Mouse (Mus musculus): Measurements from ENCODE around the gene Cxcr4.

The Cxcr4 gene

GRCm38 (mm10) chr1:128592211-128592741, at the start of gene Cxcr4:
Gene Cxcr4 (minus strand): TSS chr1:128592293.
- DNase-seq = no peak

DNA sequence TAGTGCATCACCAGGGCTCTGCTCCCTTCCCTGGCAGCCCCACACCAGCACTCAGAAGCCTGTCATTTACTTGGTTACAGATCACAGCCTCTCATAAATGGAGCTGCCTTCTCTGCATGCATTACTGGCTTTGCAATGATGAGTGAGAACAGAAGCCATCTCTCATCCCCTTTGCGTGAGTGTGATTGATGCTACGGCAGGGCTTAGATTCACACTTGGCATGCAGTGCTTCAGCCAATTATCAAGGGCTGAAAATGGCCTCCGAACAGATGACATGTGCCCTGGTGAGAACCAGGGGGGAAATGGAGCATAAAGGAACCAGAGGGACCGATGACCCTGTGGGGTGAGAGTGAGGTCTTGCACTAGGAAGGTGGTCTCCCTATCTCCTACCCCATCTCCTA, 47.6 kb upstream of the Cxcr4 start:
- no peak for DNase-seq

GRCm38 (mm10) chr1:128637230-128637740, 45.2 kb upstream of the Cxcr4 start:
- no peak for DNase-seq

GRCm38 (mm10) chr1:128636258-128637229, 44.5 kb upstream of the Cxcr4 start:
- DNase-seq = no peak

GRCm38 (mm10) chr1:128633711-128634379, 41.8 kb upstream of the Cxcr4 start:
- DNase-seq = no peak

DNA sequence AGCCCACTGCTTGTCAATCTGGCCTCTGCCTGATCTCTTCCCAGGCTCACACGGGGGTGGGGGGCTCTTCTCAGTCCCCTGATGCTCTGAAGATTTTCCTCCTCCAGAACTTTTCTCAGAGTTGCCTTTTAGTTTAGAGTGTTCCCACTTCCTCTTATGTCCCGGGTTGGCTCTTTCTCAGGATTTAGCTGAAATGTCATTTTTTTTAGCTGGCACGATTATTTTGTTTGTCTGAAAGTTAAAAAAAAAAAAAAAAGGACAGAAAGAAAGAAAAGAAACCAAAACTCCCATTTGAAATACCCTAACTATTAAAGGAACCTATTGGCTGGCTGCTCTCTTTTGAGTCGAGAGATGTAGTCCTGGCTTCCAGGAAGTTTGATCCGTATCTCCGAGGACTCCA, 40.4 kb upstream of the Cxcr4 start:
- DNase-seq = no peak

DNA sequence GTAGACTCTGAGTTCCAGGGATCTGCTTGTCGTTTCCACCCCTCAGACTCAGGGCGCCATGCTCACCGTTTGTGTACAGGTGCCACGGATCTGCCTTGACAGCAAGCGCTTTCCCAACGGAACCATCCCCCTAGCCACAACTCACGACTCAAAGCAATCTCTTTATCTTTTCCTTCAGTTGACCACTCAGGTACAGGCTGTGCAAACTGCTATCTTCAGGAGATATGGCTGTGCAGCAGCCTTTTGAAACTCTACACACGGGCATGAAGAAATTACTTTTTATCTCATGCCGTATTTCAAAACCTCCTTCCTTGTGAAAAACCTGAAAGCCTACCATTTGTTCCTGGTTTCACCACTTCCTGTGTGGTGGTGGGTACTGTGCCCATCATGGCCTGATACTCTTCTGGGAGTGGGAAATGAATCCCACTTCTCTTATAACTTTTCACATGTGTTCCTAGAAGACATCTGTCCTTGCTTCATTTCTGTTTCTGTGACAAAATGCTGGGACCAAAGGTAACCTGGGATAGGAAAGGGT, 34.1 kb upstream of the Cxcr4 start:
- no peak for DNase-seq

GRCm38 (mm10) chr1:128623594-128623887, 31.4 kb upstream of the Cxcr4 start:
- DNase-seq = no peak

DNA sequence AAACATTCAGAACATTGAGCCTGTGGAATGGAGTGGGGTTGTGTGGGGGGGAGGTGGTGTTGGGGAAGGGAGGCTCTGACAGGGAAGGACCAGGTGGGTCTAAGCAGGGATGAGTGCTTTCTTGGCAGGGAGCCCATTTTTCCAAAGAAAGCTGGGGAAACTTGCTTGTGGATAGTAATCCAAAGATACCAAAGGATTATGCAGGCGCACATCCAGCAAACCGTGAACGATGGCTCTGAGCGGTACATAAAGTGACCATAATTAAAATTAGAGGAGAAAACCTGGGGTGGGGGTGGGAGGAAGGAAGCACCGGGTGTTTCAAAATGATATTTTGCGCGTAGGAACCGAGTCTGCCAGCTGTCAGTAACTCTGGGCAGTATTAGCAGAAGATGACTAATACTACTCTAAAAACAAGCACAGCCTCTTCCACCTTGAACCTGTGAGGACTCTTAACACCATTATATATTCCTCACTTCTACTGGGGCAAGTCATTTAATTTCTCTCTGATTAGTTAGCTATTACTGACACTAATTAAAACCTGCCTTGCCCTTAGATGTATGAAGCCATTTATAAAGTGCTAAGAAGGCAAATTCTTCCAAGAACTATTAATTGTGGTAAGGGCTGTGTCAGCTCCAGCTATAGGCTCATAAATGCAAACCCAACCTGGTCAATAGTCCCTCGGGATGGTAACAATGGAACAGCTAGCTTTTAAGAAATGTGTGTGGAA, 30.9 kb upstream of the Cxcr4 start:
- no peak for DNase-seq

GRCm38 (mm10) chr1:128617654-128618310, 25.7 kb upstream of the Cxcr4 start:
- DNase-seq = no peak

- no peak for DNase-seq
Observed at GRCm38 (mm10) chr1:128616586-128616985, 24.5 kb upstream of the Cxcr4 start.

- no peak for DNase-seq
Observed at GRCm38 (mm10) chr1:128615459-128615806, 23.3 kb upstream of the Cxcr4 start.

DNA sequence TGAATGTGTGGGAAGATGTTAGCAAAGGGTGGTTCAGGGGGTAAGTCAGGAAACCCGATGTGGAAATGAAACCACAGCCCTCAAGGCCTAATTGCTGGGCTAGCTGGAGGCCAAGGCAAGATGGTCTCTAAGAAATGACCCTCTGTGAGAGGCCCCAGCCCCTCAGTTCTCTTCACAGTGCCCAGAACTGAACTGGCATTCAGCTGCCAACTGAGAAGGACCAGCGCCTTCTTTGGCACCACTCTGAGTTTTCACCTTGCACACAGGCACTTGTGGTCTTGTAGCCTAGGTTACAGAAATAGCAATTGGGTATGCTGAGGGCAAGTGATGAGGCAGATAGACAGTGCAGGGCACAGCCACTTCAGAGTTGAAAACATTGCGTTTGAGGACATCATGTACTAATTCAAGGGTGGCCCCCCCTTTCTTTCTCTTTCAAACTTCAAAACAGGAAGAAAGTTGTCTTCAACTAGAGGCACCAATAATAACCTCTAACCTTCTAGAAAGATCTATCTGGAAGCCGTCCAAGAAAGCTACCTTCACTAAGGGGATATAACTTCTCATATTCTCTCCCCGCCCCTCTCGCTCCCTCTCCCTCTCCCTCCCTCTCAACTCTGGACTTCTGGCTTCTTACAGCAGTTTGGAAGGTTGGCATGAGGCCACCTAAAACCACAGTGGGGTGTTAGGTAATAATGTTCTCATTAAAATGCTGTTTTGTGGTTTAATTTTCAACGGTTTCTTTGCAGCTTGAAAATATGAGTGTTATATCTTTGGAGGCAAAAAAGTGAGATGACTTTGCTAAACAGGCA, 22.8 kb upstream of the Cxcr4 start:
- no peak for DNase-seq

- DNase-seq = no peak
Observed at GRCm38 (mm10) chr1:128608119-128608518, 16.0 kb upstream of the Cxcr4 start.

- no peak for DNase-seq
Observed at GRCm38 (mm10) chr1:128607423-128607822, 15.3 kb upstream of the Cxcr4 start.

GRCm38 (mm10) chr1:128605794-128606193, 13.7 kb upstream of the Cxcr4 start:
- no peak for DNase-seq

GRCm38 (mm10) chr1:128602688-128603385, 10.7 kb upstream of the Cxcr4 start:
- DNase-seq = no peak

DNA sequence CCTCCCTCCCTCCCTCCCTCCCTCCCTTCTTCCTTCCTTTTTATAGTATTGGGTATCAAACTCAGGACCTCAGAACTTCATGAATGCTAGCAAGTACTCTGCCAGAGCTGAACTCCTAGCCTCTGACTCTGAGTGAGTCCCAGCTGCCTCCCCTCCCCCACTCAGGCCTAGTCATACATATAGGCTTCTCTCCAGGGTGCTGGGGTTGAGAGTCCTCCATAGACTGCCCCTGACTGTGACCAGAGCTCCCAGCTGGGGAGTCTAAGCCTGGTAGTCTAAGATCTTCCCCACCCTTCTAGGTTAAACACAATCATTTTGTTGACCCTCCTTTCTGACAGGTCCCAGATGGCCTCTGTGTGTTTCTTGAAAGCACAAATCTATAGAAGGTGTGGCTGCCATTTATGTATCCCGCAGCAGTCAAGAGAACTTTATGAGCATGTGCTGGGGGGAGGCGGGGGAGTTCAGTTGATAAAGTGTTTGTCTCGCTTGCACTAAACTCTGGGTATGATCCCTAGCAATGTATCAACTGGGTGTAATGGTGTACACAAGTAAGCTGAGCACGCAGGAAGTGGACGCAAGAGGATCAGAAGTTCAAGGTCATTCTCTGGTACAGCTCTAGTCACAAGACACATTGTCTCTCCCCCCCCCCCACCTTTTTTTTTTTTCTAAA, 10.1 kb upstream of the Cxcr4 start:
- no peak for DNase-seq

DNA sequence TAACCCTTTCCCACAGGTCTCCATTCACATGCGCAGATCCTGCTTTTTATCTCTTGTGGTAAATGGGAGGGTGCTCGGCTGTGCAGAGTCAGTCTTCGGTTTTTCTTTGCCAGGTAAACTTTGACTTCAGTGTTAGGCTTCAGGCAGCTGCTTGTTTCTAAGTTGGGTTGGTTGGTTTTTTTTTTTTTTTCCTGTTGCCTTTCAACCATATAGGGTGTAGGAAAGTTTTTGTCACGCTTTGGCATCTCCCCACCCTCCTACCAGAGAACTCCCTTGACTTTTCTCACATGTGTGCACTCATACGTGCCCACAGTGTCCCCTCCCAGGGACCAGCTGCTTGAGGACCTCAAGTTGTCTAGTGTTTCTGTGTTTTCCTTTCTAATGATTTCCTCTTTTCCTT, 9.2 kb upstream of the Cxcr4 start:
- DNase-seq = no peak

DNA sequence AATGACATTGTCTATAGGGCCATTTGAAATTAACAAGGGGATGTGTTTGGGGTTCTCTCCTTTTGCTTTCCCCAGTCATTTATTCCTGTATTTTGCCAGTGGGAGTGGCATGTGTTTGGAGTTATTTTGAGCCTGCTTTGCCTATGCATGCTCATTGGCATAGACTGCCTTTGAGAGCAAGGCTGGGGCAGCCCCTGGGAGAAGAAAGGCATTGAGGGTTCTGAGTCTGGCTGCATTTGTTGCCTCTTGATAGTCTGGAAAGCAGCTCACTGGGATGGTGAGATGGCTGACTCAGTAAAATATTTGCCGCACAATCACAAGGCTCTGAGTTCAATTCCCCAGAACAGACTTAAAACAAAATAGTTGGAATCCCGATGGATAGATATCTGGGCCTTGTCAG, 8.5 kb upstream of the Cxcr4 start:
- no peak for DNase-seq
